Mouse (Mus musculus): ENCODE data around the gene Gm10401.
A peak's percentile ranks its signal among the peaks of the same experiment; 100 is the strongest.

Gm10401 gene

DNA sequence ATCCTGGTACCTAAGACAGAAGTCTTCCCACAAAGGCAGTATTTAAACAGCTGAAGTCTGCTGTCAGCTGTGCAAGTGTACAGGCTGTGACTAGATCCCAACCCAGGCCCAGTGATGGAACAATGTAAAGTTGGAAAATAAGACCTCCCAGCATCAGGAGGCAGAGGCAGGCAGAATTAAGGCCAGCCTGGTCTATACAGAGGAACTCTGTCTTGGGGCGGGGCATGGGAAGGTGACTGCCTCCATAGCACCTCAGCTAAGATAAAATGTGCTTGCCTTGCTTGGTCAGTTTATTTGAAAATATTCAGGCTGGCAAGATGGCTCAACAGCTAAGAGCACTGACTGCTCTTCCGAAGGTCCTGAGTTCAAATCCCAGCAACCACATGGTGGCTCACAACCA is 27.6 kb downstream of the Gm10401 start:
- no peak for DNase-seq (ENCODE audit: low read depth, low spot score)

DNA sequence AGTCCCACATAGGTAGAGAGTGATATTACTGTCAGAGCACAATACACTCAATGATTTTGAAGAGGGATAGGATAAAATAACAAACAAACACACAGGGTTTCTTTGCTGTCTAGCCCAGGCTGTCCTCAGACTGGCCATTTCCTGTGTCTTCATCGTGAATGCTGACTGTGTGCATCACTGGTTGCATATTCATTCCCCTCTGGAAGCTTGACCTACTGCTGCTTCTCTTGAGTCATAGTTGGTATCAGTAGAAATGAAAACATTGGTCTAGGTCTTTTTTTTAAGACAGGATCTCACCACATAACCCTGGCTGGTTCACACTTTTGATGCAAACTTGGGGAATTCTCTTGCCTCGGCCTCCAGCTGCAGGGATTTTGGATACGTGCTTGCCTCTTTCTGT is 28.5 kb downstream of the Gm10401 start:
- DNase-seq (ENCODE audit: low read depth, low spot score): no peak

DNA sequence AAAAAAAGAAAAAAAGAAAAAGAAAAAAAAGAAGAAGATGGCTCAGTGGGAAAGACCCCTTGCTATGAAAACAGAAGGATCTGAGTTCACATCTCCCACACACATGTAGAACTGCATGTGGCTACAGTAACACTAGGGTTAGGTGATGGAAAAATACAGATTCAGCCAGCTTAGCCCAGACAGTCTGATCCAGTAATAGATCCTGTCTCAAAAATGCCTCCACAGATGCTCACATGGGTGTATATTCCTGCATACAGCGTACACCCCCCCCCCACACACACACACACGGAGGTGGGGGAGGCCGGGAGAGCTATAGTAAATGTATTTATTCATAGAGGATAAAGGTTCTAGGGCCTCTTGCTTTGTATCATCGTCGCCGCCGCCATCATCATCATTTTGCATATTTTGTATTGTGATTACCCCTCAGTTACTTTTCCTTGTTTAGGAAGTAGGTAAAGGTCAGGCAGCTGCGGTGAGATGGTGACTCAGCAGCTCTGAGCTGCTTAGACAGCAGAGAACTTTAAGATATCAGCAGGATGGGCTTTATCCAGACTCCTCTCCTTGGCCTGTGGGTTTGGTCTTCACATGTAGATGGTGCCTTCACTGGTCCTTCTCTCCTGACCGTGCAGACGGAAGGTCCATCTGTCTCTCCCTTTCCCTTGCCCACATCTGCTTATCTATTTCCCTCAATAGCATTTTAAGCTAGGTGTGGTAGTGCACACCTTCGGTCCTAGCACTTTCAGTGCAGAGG is 29.2 kb downstream of the Gm10401 start:
- peak; percentile 35 for DNase-seq (ENCODE audit: low read depth, low spot score)

DNA sequence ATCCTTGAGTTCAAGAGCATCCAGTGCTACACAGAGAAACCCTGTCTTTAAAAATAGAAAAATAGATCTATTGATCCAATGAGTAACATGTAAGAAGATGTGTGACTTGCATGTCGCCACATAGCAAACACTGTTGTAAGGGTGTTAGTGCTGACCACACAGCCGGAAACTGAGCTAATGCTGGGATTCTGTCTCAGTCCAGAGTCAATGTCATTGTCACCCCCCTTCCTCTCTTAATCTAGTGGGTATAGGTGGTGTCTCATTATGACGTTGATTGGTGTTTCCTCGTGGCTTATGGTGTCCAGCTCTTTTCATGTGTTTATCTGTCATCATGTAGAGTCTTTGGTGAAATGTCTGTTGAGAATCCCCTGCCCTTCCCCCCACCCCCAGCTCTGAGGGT is 31.9 kb downstream of the Gm10401 start:
- no peak for DNase-seq (ENCODE audit: low read depth, low spot score)

DNA sequence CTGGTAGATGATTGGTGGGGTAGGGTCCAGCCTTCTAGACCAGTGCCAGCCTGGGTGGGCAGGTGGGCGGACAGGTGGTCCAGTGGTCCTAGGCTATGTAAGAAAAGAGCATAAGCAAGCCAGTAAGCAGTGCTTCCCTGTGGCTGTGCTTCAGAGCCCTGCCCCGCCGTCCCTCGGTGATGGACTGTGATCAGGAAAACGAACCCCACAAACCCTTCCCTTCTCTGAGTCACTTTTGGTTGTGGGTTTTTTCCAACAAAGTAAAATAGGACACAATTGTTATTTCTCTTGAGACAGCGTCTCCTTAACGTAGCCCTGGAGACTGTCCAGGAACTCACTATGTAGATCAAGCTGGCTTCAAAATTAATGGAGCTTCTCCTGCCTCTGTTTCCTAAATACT is 34.7 kb downstream of the Gm10401 start:
- DNase-seq (ENCODE audit: low read depth, low spot score): no peak

DNA sequence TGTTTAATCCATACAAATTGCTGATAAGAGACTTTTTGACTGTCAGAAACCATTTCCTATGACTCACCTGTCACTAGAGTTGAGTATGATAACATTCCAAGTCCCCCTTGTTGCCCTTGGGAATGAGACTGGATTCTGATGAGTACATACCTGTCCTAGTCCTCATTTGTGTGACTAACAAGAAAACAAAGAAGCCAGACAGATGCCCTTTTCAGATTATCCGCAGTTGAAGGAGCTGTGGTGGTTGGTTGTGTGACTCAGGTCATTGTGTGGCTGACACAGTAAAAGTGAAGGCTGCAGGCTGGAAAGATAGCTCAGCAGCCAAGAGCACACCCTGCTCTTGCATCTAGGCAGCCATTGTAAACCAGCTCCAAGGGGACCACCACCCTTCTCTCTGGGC is 35.5 kb downstream of the Gm10401 start:
- no peak for DNase-seq (ENCODE audit: low read depth, low spot score)

DNA sequence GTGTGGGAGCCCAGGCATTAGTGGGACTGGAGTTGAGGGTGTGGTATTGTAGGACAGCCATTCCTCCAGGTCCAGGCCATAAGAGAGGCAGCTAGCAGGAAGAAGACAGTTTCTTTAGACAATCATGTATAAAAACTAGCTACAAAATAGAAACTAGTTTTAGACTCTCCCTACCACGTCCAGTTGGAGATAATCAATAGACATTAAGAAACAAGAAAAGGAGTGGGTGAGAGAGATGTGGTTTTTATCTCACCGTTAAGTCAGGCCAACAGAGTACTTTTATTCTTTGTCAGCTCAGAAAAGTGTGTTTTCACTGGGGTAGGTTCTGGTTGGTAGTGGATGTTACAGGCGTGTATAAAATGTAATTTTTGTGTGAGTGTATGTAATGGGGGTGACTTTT is 37.1 kb downstream of the Gm10401 start:
- DNase-seq (ENCODE audit: low read depth, low spot score): no peak

DNA sequence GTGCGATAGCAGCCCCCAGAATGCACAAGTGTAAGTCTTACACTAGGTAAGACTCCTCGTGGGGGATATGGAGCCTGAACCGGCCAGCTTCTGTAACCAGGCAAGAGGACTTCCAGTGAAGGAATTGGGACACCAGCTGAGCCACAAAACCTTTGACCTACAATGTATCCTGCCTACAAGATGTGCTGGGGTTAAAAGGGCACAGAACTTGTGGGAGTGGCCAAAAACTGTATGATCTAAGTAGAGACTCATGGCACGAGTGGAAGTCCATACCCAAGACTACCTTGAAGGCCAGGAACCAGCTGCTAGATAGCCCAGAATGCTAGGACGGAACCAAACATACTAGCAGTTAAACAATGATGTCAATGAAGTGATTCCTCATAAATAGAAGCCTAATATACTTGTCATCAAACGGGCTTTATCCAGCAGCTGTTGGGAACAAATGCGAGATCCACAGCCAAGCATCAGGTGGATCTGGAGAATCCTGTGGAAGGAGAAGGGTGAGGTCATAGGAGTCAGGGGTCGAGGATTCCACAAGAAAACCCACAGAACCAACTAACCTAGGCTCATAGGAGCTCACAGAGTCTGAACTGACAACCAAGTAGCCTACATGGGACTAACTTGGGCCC is 37.9 kb downstream of the Gm10401 start:
- peak; percentile 24 for DNase-seq (ENCODE audit: low read depth, low spot score)

DNA sequence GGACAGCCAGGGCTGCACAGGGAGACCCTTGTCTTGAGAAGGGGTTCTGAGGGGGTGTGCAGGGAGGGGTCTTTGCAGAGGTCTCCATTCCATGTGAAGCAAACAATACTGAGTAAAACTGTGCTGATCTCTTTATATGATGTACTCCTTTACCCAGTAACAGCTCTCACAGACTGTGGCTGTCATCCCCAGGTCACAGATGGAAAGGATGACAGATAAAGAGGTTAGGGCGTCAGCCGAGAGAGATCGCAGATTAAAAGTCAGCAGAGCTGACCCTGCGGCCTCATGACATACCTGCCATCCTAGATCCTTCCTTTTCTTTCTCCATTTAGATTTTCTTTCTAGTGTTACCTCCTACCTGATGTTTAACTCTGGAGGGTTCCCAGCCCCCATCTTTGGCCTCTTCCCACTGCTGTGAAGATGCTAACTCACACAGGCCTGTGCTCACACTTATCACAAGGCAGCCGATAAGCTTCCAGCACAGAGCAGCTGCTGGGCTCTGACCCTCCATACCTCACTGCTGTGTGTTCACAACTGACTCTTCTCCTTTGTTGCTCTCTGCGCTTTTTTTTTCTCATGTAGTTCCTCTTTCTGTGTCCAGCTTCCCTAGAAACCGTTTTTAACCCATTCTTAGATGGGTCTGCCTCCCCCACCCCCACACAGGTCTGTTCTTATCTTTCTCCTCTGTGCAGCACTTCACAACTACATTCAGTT is 39.4 kb downstream of the Gm10401 start:
- DNase-seq (ENCODE audit: low read depth, low spot score): no peak

DNA sequence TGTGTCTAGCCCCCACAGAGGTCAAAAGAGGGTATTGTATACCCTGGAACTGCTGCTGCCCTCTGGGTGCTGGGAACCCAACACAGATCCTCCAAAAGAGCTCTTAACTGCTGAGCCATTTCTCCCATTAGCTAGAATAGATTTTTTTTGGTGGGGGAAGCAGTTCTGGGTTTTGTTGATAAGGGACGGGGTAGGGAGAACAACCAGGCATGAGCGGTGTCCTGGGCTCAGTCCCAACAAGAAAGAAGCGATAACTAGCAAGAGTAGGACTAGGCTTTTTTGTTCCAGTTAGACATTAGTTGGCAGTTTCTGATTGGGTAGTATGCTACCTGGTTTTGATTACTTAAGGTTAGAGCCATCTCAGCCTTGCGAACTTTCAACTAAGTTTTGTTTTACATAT is 40.9 kb downstream of the Gm10401 start:
- no peak for DNase-seq (ENCODE audit: low read depth, low spot score)

DNA sequence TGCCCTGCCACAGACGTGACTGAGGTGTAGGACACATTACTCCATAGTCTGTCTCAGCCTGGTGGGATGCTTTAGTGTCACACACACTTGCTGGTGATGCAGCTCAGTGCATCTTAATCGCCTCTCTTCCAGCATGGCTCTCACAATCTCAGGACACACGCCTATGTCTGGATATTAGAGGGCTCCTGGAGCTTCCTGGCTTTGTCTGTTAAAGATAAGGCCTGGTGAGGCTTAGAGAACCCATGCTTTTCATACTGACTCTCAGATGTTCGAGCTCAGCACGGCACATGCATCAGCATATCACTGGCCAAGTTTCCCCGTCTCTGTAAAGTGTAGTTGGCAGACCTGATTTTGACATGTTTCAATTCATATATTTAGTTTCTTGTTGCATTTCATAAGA is 42.7 kb downstream of the Gm10401 start:
- no peak for DNase-seq (ENCODE audit: low read depth, low spot score)

DNA sequence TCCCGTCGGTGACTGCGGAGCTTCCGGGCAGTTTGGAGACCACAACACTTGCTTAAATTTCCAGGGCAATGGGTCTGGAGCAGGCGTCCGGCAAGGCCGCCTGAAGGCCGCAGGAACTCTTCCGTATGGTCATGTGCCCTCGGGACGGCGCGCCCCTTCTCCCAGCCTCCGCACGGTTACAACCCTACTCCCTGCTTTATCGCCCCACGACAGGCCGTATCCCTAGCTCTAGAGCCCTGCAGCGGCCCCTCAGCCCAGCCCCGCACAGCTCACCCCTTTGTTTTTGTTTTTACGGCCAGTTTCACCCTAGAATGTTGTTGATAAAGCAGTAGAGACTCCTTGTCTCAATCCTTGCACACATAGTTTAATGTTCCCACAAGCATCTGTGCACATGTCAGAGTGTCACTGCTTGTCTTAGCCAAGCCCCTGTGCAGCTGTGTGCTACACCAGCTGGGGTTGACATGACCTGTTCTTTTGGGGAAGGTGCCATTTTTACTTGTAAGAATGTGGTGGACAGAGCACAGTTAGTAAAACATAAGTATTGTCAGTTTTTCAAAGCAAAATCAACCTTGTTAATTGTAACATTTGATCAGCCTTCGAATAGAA is 44.2 kb downstream of the Gm10401 start:
- DNase-seq (ENCODE audit: low read depth, low spot score): no peak

DNA sequence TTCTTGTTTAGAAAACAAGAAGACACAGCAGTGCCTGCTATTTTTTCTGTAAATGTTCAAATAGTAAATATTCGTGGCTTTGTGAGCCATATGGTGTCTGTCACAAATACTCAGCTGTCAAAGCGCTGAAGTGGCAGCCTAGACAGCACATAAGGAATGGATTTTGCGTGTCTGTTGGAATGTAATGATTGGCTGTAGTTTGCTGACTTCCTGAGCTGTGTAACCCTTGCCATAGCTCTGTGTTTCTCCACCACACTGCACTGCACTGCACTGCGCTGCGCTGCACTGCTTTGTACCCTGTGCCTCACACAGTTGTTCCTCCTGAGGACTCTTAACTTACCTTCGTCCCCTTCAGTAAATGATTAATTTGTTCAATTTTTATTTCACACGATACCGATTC is 45.5 kb downstream of the Gm10401 start:
- DNase-seq (ENCODE audit: low read depth, low spot score): no peak

DNA sequence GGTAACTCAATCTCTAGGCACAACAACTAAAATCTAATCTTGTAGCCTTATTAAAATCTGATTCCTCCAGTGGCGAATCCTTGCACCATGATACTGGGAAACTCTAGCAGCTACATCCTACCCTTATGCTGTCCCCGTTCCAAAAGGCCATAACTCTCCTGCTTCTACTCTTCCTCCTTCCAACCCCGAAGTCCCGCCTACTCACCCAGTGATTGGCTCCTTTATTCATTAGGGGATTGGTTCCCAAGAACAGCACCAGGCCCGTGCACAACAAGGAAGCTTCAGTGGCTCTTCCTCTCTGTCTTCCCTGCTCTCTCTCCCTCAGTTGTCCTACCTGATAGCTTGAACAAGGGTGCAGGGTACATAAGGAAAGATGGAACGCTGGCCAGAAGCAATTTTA is 47.3 kb downstream of the Gm10401 start:
- DNase-seq (ENCODE audit: low read depth, low spot score): peak; percentile 85

DNA sequence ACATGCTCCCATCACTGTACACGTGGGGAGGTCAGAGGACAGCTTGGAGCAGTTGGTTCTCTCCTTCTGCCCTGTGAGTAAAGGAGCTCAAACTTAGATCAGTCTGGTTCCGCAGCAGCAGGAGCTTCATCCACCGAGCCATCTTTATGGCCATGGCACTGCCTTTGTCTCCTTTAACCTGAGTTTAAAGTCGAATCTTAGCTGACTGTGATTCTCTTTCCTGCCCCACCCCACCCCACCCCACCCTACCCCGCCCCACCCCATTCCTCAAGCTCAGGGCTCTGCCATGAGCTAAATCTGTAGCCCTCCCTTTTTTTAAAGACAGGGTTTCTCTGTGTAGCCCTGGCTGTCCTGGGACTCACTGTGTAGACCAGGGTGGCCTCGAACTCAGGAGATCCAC is 48.4 kb downstream of the Gm10401 start:
- DNase-seq (ENCODE audit: low read depth, low spot score): peak; percentile 70
